Mouse (Mus musculus) midbrain, embryonic 12.5 days (tissue): ENCODE data around the gene Chrna5. TPM values are rescaled to one million over a fixed set of nuclear protein-coding genes. Genes with fewer than 3 reads are reported as not detected.

ENCODE experiments used
- ATAC-seq: fragments of 200-750 bp; cut with Nextera tagmentation; 2 replicates; pipeline ENCODE4 v1.8.0; 2017; ENCODE audit warnings: low read depth, moderate TSS enrichment, moderate library complexity; ENCODE audit not compliant: low FRiP score
- H3K27ac ChIP-seq: fragments of 300-500 bp; sonication (generic); replicated peaks from 2 replicates; pipeline ENCODE4 v1.5.1; 2016; ENCODE audit warnings: mild to moderate bottlenecking
- H3K27me3 ChIP-seq: fragments of 300-500 bp; sonication (generic); 2 replicates; pipeline ENCODE4 v1.6.1; 2016; ENCODE audit warnings: mild to moderate bottlenecking
- H3K36me3 ChIP-seq: fragments of 300-500 bp; sonication (generic); 2 replicates; pipeline ENCODE4 v1.6.1; 2016
- H3K4me1 ChIP-seq: fragments of 300-500 bp; sonication (generic); 2 replicates; pipeline ENCODE4 v1.6.1; 2016
- H3K4me2 ChIP-seq: fragments of 300-500 bp; sonication (generic); replicated peaks from 2 replicates; pipeline ENCODE4 v1.6.1; 2016; ENCODE audit warnings: mild to moderate bottlenecking, moderate library complexity
- H3K4me3 ChIP-seq: fragments of 300-500 bp; sonication (generic); 2 replicates; pipeline ENCODE4 v1.5.1; 2016; ENCODE audit warnings: mild to moderate bottlenecking
- H3K9ac ChIP-seq: fragments of 300-500 bp; sonication (generic); replicated peaks from 2 replicates; pipeline ENCODE4 v1.6.1; 2016; ENCODE audit warnings: mild to moderate bottlenecking, moderate library complexity
- H3K9me3 ChIP-seq: fragments of 300-500 bp; sonication (generic); 2 replicates; pipeline ENCODE4 v1.6.1; 2016; ENCODE audit warnings: mild to moderate bottlenecking
- WGBS: fragments of 180-500 bp; shearing (Covaris S2); methylation state at CpG from one replicate; pipeline ENCODE4 v1.1.7; 2016; 5-methylcytosine and 5-hydroxymethylcytosine counted together
- polyA plus RNA-seq: library from polyadenylated mRNA; unstranded; fragments of >200 nt; fragmentation: Nextera tagmentation; extraction: Ambion mirVana; gene quantifications from 2 replicates; pipeline ENCODE4 v1.2.1, GENCODE M21; 2016

Gene Chrna5
- polyA plus RNA-seq, 1 experiment from 2014 or later, result 5.6 TPM

DNA sequence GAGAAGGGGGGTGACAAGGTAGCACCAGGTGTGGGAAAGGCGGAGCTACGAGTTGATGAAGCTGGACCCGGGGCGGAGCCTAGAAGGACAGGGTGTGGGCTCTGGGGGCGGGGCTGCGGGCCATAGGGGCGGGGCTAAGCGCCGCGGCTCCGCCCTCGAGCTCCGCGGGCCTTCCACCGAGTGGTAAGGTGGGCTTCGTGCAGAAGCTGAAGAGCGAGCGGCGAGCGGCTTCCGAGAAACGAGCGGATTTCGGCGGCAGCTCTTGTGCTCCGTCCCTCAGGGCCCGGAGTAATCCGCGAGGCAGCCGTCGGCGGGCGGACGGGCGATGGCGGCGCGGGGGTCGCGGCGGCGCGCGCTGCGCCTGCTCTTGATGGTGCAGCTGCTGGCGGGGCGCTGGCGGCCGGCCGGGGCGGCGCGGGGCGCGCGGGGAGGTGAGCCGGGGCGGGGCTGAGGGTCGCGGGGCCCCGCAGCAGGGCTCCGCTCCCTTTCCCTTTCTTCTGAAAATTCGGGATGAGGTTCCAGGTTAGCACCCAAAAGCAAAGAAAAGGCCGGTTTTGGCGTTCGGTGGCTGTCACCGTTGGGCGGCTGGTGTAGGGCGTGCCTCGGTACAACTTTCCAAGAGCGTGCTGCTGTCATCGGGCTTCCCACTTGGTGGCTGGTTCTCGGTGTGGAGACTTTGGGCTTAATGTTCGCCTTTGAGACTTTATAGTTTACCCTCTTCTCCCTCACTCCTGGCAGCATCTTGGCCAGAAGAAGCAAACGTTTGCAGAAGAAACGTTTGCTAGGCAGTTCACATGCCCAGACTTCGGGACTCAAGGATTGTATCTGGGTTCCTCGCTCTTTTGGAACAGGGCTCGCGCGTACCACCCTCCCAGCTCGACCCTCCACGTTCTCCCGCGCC is 861 bp downstream of the Chrna5 start:
- no peaks in the 10 kb centered on the region for H3K9me3 ChIP-seq
- peaks cover 60% of the 10 kb centered on the region for H3K27me3 ChIP-seq

DNA sequence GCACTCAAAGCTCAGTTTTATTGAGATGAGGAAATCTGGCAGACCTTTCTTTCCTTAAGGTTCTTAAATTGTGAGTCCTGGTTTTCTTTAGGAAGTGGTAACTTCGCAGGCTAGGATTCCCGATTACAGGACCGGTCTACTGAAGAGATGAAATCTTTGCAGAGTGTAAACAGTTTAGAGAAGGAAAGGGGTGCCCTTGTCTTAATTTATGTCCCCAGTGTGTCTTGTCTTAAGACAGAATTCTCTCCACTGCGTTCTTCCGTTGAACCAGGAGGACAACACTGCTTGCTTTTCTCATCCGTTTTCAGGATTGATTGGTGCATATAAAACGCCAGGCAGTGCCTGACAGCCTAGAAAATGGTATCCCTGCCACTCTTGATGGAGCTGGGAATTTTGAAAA is 1.7 kb downstream of the Chrna5 start:
- H3K27ac ChIP-seq, result no peak overlapping the region
- no peak overlapping the region for H3K9ac ChIP-seq
- H3K27me3 ChIP-seq, result peaks cover 57% of the 10 kb centered on the region
- H3K4me1 ChIP-seq, result peaks cover 15% of the 10 kb centered on the region
- H3K9me3 ChIP-seq, result no peaks in the 10 kb centered on the region
- ATAC-seq, result no peak
- H3K4me3 ChIP-seq, result peak overlapping the region; percentile 57
- peak overlapping the region; percentile 77 for H3K4me2 ChIP-seq
- H3K36me3 ChIP-seq, result no peaks in the 10 kb centered on the region
- 5% methylated on average over 7 of the region's 7 CpGs for WGBS

More for the DNA sequence above, 861 bp downstream of the Chrna5 start:
- H3K4me3 ChIP-seq, result peak overlapping the region; percentile 57
- peak; percentile 78 for ATAC-seq
- 2% methylated on average over 81 of the region's 85 CpGs for WGBS
- peak overlapping the region; percentile 77 for H3K4me2 ChIP-seq
- peak overlapping the region; percentile 48 for H3K9ac ChIP-seq
- no peaks in the 10 kb centered on the region for H3K36me3 ChIP-seq
- 0 out of 2 replicates have a peak overlapping the region, but pooled peaks have one; percentile 35 for H3K27ac ChIP-seq
- H3K4me1 ChIP-seq, result peaks cover 15% of the 10 kb centered on the region

DNA sequence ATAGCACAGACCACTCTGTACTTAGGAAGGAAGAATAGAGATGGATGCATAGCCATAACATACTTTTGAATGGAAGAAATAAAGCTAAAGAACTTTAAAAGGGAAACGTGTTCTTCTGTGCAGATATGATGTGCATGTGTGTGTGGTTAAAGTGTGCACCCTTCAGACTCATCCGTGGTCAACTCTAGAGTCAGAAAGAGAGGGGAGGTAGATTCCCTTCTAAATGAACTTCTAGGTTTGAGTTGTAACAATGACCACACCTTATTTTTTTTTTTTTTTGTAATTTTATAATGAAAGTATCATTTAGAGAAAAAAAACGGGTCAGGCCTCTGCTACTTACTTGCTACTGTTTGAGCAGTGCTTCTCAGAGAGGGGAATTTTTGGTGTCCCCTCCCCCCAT is 9.7 kb downstream of the Chrna5 start:
- Histone ChIP-seq H3K9me3 (no peaks in the 10 kb centered on the region), H3K4me3 (no peak overlapping the region), H3K4me2 (no peak overlapping the region), H3K4me1 (no peaks in the 10 kb centered on the region), H3K36me3 (no peaks in the 10 kb centered on the region), H3K9ac (no peak overlapping the region), H3K27ac (no peak overlapping the region), H3K27me3 (0 out of 2 replicates have a peak, but pooled peaks cover 4% of the 10 kb centered on the region)
- 87% methylated on average over 3 of the region's 3 CpGs for WGBS
- no peak for ATAC-seq

DNA sequence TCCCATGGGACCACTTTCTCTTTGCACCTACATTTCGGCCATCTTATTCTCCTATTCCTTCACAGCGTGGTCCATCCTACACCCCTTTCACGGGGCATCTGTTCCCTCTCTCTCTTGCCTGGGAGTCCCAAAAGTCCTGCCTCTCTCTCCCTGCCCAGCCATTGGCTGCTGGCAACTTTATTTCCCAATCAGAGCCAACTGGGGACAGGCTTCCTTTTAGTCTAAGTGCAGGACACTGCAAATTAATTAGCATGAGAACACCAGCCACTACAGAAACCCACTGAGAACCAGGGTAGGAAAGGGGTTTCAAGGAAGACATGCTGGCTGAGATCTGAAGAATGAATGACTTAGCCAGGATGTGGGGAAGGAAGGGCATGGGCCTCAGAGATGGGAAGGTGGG is 13.7 kb downstream of the Chrna5 start:
- no peak overlapping the region for H3K4me2 ChIP-seq
- no peaks in the 10 kb centered on the region for H3K36me3 ChIP-seq
- H3K4me3 ChIP-seq, result no peak overlapping the region
- H3K27ac ChIP-seq, result no peak overlapping the region
- no peaks in the 10 kb centered on the region for H3K4me1 ChIP-seq
- WGBS, result 54% methylated on average over 3 of the region's 3 CpGs
- H3K9me3 ChIP-seq, result no peaks in the 10 kb centered on the region
- no peaks in the 10 kb centered on the region for H3K27me3 ChIP-seq
- ATAC-seq, result no peak
- no peak overlapping the region for H3K9ac ChIP-seq

DNA sequence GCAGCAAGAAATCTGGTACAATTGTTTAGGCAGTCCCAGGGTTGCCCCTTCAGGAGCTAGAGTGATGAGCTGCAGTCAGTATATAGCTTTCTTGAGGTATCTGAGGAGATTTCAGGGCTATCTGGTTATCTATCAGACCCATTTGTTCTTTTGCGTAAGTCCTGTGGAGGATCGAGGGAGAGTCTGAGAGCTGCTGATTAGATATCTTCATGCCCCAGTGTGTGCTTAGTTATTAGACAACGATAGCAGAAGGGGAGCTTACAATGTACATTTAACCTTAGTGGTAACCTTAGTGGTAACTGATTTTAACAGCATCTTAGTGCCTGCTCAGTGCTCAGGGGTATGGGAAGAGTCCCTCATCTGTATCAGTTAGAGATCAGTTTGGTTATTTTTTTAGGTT is 15.0 kb downstream of the Chrna5 start:
- 93% methylated on average over 3 of the region's 3 CpGs for WGBS
- H3K4me3 ChIP-seq, result no peak overlapping the region
- ATAC-seq, result no peak

DNA sequence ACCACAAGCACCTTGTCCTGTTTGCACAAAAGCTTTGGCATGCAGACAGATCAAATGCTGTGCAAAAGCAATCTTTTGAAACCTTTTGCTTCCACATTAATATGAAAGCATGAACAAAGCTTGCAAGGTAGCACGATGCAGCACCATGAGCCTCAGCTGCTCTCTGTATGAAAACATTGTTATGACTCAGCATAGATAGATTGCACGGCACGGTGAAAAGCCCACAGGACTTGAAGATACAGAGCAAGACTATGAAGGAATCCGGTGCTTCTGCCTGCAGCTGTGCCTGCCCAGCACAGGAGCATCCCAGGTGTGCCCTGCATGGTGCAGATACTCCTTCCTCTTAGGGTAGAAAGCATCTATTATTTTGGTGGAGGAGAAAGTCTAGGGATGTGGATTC is 22.9 kb downstream of the Chrna5 start:
- H3K9me3 ChIP-seq, result no peaks in the 10 kb centered on the region
- H3K36me3 ChIP-seq, result no peaks in the 10 kb centered on the region
- no peak for ATAC-seq
- H3K4me3 ChIP-seq, result no peak overlapping the region
- no peak overlapping the region for H3K9ac ChIP-seq
- 81% methylated on average over 4 of the region's 4 CpGs for WGBS
- no peaks in the 10 kb centered on the region for H3K27me3 ChIP-seq
- H3K4me1 ChIP-seq, result no peaks in the 10 kb centered on the region
- H3K27ac ChIP-seq, result no peak overlapping the region
- H3K4me2 ChIP-seq, result no peak overlapping the region

More for the DNA sequence above, 15.0 kb downstream of the Chrna5 start:
- Histone ChIP-seq H3K4me2 (no peak overlapping the region), H3K36me3 (no peaks in the 10 kb centered on the region), H3K27me3 (no peaks in the 10 kb centered on the region), H3K9me3 (no peaks in the 10 kb centered on the region), H3K9ac (no peak overlapping the region), H3K4me1 (no peaks in the 10 kb centered on the region), H3K27ac (no peak overlapping the region)

DNA sequence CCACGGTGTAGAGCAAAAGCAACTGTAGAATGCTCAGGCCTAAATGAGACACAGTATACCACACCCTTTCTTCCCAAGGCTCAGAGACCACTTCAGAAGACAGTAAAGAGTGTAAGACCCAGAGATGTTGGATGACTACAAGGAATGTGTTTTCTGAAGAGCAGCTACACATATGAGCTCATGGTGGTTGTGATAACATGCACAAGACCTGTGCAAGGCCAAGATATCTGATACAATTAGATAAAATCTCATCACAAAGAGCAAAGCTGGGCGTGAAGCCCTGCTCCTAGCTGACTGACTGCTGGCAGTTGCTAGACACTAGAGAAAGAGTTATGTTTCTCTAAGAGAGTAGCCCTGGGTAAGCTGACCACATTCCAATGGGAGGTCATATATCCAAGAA is 29.0 kb downstream of the Chrna5 start:
- WGBS, result 82% methylated on average over 2 of the region's 2 CpGs
- no peaks in the 10 kb centered on the region for H3K4me1 ChIP-seq

DNA sequence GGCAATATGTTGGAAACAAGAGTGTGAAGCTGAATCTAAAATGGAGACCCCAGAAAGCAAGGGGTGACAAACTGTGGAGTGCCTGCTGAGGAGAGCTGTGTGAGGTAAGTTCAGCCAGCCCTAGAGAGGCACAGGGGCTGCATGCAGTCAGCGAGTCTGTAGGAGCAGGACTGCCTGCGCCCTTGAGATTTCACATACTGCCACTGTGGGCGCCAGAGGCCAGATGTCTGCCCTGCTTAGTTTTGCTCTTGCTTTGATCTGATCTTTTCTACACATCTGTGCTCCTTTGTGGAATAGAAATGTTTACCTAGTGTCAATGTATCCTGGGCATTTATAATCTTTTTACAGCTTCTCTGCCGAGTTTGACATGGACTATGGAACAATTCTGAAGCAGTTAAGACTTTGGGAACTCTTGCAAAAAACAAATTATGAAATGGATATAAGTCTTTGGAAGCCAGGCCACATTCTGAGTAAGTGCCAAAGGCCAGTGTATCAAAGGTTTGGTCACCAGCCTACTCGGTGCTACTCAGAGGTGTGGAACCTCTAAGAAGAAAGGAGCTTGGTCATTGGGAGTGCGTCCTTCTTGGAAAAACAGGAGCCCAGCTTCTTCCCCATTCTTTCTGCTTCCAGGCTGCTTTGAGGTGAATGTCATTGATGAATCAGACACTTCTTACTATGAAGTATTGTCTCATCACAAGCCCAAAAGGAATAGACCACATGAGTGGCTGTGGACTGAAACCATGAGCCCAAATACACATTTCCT is 30.1 kb downstream of the Chrna5 start:
- Histone ChIP-seq H3K9ac (no peak overlapping the region), H3K4me1 (no peaks in the 10 kb centered on the region), H3K9me3 (no peaks in the 10 kb centered on the region), H3K36me3 (no peaks in the 10 kb centered on the region), H3K4me3 (no peak overlapping the region), H3K27ac (no peak overlapping the region), H3K4me2 (no peak overlapping the region), H3K27me3 (no peaks in the 10 kb centered on the region)
- no peak for ATAC-seq
- 48% methylated on average over 6 of the region's 6 CpGs for WGBS

More for the DNA sequence above, 29.0 kb downstream of the Chrna5 start:
- no peaks in the 10 kb centered on the region for H3K9me3 ChIP-seq
- H3K4me2 ChIP-seq, result no peak overlapping the region
- no peaks in the 10 kb centered on the region for H3K36me3 ChIP-seq
- H3K9ac ChIP-seq, result no peak overlapping the region
- H3K4me3 ChIP-seq, result no peak overlapping the region
- H3K27ac ChIP-seq, result no peak overlapping the region
- no peaks in the 10 kb centered on the region for H3K27me3 ChIP-seq
- ATAC-seq, result no peak

DNA sequence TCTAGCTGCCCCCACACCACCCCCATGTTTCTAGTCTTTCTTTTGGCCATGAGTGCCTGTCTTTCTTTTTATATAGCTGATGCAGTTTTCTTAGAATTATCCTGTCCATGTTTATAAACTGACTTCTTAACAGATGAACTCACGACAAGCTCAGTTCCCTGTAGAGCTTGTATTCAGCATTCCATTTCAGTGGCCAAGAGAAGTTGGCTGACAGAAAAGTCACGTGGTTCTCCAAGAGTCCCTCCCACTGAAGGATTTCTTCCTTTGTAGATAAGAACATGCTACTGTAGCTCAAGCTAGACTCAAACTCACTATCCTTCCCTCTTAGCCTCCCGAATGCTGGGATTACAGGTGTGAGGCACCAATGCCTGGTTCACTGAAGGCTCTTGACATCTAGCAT is 36.2 kb downstream of the Chrna5 start:
- H3K4me2 ChIP-seq, result no peak overlapping the region
- H3K27ac ChIP-seq, result no peak overlapping the region
- ATAC-seq, result no peak
- H3K9ac ChIP-seq, result no peak overlapping the region
- H3K4me1 ChIP-seq, result no peaks in the 10 kb centered on the region
- H3K27me3 ChIP-seq, result 0 out of 2 replicates have a peak, but pooled peaks cover 3% of the 10 kb centered on the region
- no peaks in the 10 kb centered on the region for H3K36me3 ChIP-seq
- H3K9me3 ChIP-seq, result no peaks in the 10 kb centered on the region
- no peak overlapping the region for H3K4me3 ChIP-seq
- 88% methylated on average over 3 of the region's 3 CpGs for WGBS

DNA sequence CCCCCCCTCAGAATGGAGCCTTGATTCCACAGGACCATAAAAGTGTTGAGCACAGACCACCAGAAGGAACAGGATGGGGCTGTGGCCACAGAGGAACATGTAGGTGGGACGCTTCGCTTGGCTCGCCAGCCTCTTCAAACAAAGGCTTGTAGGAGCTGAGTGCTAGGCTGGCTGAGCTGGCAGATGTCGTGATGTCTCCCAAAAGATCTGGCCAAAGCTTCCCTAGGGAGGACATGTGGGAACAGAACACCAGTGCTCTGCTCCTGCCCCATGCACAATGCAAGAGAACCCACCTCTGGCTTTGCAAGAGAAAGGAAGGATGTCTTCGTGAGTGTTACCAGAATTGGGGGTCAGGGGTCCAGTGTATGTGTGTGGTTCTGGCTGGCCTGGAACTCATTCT is 42.6 kb downstream of the Chrna5 start:
- Histone ChIP-seq H3K9ac (no peak overlapping the region), H3K4me1 (peaks cover 9% of the 10 kb centered on the region), H3K27ac (no peak overlapping the region), H3K4me3 (no peak overlapping the region), H3K36me3 (no peaks in the 10 kb centered on the region), H3K4me2 (no peak overlapping the region), H3K27me3 (peaks cover 57% of the 10 kb centered on the region), H3K9me3 (no peaks in the 10 kb centered on the region)
- ATAC-seq, result no peak
- WGBS, result 85% methylated on average over 5 of the region's 5 CpGs

DNA sequence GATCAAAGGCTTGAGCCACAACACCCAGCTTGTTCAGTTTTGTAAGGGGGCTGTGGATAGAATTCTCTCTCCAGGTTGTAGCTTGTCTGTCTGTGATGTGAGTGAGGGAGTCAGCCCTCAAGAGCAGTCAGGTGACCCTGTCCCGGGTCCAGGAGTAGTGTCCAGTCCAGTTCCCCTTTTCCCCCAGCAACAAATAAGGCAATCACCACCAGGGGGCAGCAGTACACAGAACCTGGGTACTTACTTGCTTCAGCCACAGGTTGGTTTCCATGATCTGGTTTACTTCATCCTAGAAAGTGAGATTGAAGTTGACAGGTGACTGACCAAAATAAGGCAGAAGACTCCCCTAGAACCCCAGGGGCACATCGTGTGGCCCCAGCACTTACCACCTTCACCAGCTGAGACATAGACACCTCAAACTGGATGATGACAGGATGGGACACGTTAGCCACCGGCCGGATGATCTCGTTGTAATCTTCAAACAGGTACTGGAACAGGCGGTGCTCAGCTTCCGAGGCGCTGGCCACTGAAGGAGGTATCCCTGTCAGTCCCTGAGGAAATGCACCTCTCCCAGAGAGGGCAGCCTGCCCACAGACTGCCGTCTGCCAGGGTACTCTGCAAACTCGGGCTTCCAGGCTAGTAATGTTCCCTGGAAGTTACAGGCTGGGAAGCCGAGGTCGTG is 43.4 kb downstream of the Chrna5 start:
- Histone ChIP-seq H3K36me3 (no peaks in the 10 kb centered on the region), H3K9ac (no peak overlapping the region), H3K9me3 (no peaks in the 10 kb centered on the region), H3K4me3 (no peak overlapping the region), H3K27me3 (peaks cover 58% of the 10 kb centered on the region), H3K4me2 (no peak overlapping the region), H3K27ac (no peak overlapping the region), H3K4me1 (peaks cover 9% of the 10 kb centered on the region)
- 47% methylated on average over 13 of the region's 13 CpGs for WGBS
- no peak for ATAC-seq
